Mouse (Mus musculus): Measurements from ENCODE around the gene Slc15a2.

Slc15a2 gene

GRCm38 (mm10) chr16:36751979-36752378 is 32.8 kb downstream of the Slc15a2 start:
- no peak for DNase-seq (ENCODE audit: low spot score in 2 of 2)

GRCm38 (mm10) chr16:36747767-36748166 is 37.0 kb downstream of the Slc15a2 start:
- no peak for DNase-seq (ENCODE audit: low spot score in 2 of 2)

DNA sequence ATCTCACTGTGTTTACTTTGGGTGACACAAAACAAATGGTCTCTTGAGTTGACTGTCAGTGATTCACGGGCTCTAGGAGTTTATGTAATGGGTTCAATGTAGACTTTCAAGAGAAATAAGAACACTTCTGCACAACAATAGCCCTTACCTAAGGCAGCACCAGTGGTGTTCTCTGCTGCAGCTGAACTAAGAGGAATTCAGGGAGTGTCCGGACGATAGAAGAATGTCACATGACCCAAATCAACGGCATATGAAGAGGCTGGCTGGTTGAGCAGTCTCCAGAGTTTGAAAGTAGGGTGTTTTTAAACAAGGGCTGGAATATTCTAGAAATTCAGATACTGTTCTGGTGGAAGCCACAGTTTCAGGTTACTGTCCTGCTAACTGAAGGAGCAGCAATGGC is 37.7 kb downstream of the Slc15a2 start:
- DNase-seq (ENCODE audit: low spot score in 2 of 2), result no peak

- no peak for DNase-seq (ENCODE audit: low spot score in 2 of 2)
Observed at GRCm38 (mm10) chr16:36743580-36743979, 41.2 kb downstream of the Slc15a2 start.

- DNase-seq (ENCODE audit: low spot score in 2 of 2), result no peak
Observed at GRCm38 (mm10) chr16:36739404-36739930, 45.3 kb downstream of the Slc15a2 start.

DNA sequence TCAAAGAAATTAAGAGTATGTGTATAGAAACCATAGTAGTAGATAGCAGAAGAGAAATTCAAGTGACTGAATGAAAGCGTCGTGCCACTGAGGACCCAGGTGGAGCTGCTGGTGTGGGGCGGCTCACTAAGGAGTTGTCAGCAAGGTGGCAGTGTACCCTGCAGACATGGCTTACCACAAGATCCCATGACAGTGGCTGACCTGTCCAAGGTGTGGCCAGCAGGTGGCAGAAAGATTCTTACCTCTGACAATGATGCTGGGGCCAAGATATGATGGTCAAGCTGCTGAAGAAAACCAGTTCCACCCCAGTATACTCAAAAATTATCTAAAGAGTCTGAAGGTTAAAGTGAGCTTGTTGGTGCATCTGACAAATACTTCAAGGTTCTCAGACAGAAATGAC is 49.3 kb downstream of the Slc15a2 start:
- no peak for DNase-seq (ENCODE audit: low spot score in 2 of 2)

GRCm38 (mm10) chr16:36733827-36734226 is 50.9 kb downstream of the Slc15a2 start:
- no peak for DNase-seq (ENCODE audit: low spot score in 2 of 2)

GRCm38 (mm10) chr16:36732572-36732971 is 52.2 kb downstream of the Slc15a2 start:
- DNase-seq (ENCODE audit: low spot score in 2 of 2), result no peak

DNA sequence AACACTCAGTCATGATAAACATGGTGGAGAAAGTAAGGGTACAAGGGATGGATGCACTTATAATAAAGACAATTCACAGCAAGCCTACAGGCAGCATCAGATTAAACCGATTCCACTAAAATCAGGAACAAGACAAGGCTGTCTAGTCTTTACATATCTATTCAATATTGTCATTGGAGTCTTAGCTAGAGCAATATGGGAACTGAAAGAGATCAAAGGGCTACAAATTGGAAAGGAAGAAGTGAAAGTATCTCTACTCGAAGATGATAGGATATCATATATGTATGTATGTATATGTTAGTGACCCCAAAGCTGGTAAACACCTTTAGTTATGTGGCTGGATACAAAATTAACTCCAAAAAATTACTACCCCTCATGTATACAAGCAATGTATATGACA is 55.8 kb downstream of the Slc15a2 start:
- no peak for DNase-seq (ENCODE audit: low spot score in 2 of 2)

DNA sequence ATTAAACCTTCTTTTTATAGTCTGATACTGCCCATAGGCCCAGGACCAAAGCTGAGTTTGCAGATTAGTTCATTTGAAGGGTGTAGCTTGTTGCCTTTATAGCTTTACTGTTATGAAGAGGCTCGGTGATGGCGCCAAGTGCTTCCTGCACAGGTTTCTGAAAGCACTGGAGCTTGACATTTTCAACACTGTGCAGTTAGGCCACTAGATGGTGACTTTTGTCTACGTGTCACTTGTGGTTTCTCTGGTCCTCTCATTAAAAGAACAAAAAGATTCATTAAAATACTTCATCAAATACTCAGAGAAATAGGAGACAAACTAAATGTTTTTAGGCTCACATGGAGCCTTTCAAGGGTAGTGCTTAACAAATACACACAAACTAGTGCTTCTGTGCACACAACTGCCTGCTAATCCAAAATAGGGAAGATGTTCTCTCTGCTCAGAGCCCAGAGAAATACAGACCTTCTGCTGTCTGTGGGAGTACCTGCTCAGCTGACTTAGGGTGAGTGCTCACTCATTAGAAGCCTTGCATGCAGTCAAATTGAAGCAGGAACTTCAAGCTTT is 60.8 kb downstream of the Slc15a2 start:
- no peak for DNase-seq (ENCODE audit: low spot score in 2 of 2)

- DNase-seq (ENCODE audit: low spot score in 2 of 2), result no peak
Observed at GRCm38 (mm10) chr16:36722739-36723138, 62.0 kb downstream of the Slc15a2 start.

DNA sequence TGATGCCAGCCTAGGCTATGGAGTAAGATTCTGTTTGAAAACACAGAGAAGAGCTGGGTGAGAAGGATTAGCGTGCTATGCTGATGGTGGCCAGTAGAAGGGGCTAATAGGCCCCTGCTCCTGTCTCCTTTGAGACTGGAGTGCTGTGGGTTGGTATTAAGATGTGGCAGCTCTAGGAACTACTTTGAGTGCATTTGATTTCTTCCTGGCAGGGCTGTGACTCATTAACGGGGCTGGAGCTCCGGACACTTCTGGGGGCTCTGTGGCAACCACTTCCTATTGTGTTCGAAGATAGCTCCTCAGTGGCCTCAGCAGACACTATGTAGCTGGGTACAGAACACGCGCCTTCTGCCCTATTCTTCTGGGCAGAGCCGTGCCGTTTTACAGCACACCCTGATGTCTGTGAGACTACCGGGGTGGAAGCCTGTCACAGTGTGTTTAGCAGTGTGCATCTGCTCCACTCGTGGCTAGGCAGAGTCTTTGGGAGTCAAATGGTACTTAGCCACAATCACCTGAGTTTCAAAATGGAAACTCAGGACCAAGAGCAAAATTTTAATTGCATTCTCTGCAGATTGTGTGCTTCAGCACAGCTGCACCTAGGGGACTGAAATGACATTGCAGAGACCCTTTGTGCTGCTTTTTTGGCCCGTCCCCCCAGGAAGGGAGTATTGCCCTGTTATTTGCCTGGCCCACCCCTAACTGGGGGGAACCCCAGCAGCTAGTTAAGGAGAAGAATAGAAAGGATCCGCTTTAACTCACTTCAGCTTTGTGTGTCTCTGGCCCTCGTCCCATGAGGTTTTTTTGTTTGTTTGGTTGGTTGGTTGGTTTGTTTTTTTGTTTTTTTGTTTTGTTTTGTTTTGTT is 64.3 kb downstream of the Slc15a2 start:
- no peak for DNase-seq (ENCODE audit: low spot score in 2 of 2)

DNA sequence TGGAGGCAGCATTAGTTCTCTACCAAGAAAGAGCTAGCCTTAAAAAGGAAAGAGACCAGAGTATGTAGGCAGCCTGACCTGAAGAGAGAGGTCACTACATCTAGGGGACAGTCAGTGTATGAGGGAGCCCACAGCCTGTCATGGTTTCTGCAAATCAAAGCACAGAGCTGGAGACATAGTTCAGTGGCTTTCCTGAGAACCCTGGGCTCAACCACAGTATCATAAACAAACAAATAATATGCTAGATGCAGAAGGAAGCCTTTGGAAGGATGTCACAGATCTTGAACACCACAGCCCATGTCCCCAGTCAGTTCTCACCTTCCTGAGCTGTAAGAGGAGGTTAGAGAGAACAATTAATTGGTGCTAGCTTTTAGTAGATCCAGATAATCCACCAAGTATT is 66.1 kb downstream of the Slc15a2 start:
- no peak for DNase-seq (ENCODE audit: low spot score in 2 of 2)

GRCm38 (mm10) chr16:36717481-36717880 is 67.3 kb downstream of the Slc15a2 start:
- DNase-seq (ENCODE audit: low spot score in 2 of 2), result no peak

DNA sequence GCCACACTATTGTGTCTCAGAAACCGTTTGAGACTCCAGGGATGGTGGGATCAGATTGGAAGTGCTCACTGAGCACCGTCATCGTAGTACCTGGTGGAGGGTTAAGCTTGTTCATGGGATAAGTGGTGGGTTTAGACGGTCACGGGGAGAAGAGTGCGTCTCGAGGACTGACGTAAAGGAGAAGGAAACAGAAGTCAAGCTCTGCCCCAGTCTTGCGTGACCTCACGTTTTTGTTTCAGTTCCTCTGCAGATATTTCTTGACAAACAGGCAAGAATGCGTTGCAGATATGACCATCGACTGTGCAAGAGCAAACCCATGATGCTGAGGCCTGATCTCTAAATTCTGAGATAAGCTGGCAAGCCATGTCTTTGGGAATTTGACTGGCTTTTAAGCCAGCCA is 73.0 kb downstream of the Slc15a2 start:
- DNase-seq (ENCODE audit: low spot score in 2 of 2), result peak in 1 of 2 experiments; percentile 35

DNA sequence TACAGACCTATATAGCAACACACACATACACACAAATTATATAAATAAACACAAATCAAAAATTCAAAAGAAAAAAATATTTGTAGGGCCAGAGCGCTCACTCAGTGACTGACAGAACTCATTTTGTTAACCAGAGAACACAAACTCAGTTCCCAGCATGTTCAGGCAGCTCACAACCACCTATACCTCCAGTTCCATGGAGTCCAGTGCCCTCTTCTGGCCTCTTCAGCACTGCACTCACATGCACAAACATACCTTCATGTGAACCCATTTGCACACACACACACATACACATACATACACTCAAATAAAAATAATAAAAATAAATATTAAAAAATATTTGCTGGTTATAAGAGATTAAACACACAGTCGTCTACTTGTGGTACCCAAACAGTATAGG is 74.0 kb downstream of the Slc15a2 start:
- DNase-seq (ENCODE audit: low spot score in 2 of 2), result no peak

DNA sequence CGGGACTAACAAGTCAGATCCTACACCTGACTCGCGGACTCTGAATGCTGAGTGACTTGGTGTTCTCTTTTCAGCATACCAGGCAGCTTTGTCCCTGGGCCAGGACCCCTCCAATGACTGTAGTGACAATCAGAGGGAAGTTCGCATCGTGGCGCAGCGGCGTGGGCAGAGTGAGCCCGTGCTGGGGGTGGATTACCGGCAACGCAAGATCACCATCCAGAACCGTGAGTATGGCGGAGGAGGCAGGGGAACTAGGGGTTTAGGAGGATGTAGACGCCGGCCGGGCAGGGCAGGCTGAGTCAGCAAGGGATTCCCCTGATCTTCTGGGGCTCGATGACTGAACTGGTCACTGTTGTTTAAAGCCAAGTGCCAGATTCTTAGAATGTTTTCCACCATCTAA is 75.4 kb downstream of the Slc15a2 start:
- peak in 1 of 2 experiments; percentile 17 for DNase-seq (ENCODE audit: low spot score in 2 of 2)

- no peak for DNase-seq (ENCODE audit: low spot score in 2 of 2)
Observed at GRCm38 (mm10) chr16:36708751-36709150, 76.0 kb downstream of the Slc15a2 start.

DNA sequence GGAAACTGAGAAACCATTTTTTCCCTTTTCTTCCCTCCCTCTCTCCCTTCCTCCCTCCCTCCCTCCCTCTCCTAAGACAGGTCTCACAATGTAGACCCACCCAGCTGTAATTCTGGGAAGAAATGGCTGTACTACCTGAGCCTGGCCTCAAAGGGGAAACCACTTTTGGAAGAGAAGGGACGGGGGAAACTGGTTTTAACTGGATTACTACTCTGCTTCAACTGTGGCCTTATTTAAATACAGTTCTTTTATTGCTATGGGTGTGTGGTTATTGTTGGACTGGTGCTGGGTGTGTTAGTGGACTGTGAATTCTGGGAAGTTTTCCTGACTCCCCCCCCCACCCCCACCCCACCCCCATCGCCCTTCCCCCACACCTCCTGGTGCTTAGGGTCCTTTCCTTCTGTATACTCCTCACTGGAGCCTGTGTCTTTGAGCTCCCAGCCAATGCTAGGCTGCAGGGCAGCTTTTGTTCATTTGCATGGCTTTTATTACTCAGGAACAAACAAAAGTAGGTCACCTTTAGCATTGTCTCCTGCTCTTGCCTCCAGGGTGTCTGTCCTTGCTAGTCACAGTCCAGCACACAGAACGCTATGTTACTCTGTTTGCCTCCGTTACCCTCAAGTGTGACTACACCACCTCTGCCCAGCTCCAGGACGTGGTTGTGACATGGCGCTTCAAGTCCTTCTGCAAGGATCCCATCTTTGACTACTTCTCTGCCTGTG is 76.9 kb downstream of the Slc15a2 start:
- DNase-seq (ENCODE audit: low spot score in 2 of 2), result no peak

- DNase-seq (ENCODE audit: low spot score in 2 of 2), result no peak
Observed at GRCm38 (mm10) chr16:36700484-36700883, 84.3 kb downstream of the Slc15a2 start.
